Mouse (Mus musculus): ENCODE measurements at regions not wholly inside any gene's neighbourhood (a gene's known extent, or its start where the extent isn't known, plus 50 kb on each side); places are given as distances from the start of the nearest gene placed in this dataset.
A peak's percentile ranks its signal among the peaks of the same experiment; 100 is the strongest.

DNA sequence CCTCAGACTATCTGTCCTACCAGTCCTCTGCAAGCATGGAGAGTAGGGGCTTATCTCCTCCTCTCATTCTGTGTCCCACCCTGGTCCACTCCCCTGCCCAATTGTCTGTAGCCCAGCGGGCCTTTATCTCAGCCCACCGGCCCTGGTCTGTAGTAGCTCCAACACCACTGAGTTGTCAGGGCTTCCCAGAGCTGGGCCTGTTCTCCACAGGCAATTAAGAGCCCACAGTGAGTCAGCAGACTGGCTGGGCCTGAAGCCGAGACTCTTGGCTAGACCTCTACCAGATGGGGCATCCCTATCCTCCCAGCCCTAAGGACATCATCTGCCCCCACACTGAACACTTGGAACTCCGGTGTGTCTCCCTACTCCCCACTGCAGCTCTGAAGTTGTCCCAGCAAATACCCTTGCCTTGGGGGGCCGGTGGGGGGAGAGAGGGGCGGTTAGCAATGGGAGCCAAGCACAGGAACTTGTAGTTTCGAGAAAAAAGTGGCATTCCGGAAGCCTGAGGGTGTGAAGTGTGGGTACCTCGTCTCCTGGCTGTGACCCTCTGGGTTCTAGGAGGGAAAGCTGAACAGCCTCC lies 64.7 kb upstream of the Dlg1 start:
- DNase-seq (ENCODE audit: low spot score in 2 of 2) = peak; percentile 30 to 35

DNA sequence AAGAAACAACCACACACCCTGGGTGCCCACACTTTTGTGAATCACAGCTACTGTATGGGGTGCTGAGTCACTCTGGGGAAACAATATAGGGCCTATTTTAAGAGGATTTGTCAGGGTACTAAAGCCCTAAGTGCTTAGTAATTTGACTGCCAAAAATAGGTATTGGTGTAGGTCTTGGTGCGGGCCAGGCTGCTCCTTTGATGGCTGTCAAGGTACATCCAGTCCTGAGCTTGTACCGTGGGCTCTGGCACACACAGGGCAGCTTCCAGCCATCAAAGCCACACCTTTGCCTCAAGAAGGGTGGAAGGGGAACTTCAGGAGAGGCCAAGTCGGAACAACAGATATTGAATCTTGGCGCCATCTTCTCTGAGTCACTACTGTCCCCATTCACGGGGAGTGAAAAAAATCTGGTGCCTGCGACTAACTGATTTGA lies 64.2 kb upstream of the Dlg1 start:
- no peak for DNase-seq (ENCODE audit: low spot score in 2 of 2)

DNA sequence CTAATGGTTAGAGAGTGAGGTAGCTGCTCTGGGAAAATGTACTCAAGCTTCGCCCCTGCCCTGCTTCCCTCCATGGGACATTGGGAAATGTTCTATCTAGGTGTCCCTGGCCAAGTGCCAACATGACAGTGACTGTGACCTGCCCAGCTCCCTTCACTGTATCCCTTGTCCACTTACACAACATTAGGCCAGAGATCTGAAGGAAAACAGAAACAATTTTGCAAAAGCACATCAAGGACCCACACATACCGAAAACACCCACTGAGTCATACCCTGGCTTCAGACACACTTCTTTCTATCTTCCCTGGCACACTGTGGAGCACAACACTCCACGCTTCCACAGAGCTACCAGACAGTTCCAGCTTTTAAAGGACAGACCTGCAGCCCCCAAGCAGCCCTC lies 62.0 kb upstream of the Dlg1 start:
- no peak for DNase-seq (ENCODE audit: low spot score in 2 of 2)

- no peak for DNase-seq (ENCODE audit: low spot score in 2 of 2)
Measured at GRCm38 (mm10) chr16:31603185-31603584, 60.1 kb upstream of the Dlg1 start.

GRCm38 (mm10) chr16:31606389-31607177 lies 56.7 kb upstream of the Dlg1 start:
- peak; percentile 71 to 76 for DNase-seq (ENCODE audit: low spot score in 2 of 2)

DNA sequence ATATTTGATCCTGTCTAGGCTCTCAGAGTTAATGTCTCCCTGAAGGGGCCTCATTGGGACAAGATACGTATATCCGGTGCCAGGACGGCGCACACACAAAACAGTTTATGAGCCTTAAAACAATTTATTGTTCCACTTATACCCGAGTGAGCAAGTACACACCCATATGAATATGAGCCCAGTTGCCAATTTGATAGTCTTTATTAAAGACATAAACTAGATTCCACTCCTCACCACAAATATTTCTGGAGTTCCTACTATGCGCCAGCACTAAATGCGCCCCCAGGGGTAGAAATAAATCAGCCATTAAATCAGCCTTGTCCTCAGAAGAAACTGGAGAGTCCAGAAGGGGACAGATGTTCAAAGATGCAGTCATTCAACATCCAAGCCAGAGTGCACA lies 54.3 kb upstream of the Dlg1 start:
- peak in 1 of 2 experiments; percentile 25 for DNase-seq (ENCODE audit: low spot score in 2 of 2)

DNA sequence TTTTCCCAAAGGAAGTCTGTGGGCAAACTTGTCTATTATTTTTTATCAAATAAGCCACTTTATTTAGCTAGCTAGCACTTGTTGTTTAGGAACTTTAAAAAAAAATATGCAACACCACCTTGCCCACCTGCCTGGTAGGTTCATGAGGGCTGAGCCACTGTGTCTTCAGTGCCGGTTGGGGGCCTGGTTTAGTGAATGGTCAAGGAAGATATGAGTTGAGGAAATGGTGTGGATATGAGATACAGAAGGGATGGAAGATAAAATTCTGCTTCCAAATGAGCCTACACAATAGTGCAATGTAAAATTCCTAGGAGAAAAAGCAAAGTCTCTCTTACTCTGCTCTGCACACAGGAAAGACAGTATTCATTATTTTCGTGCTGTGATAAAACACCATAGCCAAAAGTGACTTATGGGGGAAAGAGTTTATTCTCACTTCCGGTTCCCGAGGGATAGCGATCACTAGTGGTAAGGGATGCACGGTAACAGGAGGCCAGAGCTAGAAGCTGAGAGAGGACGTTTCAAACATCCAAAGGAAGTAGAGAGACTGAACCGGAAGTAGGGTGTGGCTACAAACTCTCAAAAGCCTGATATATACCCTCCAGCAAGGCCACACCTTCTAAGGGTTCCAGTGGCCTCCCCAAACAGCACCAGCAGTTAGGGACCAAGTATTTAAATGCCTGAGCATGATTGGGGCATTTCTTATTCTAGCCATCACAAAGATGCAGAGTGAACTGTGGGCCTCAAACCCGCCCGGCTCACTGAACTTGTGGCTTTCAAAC lies 53.7 kb upstream of the Dlg1 start:
- no peak for DNase-seq (ENCODE audit: low spot score in 2 of 2)
